Mouse (Mus musculus) hindbrain, embryonic 16.5 days (tissue): ENCODE measurements at regions not wholly inside any gene's neighbourhood (a gene's known extent, or its start where the extent isn't known, plus 50 kb on each side); places are given as distances from the start of the nearest gene placed in this dataset.
A peak's percentile ranks its signal among the peaks of the same experiment; 100 is the strongest.
"Not testable (repeated sequence)": the region's sequence is repeated elsewhere in the genome, so short reads cannot be mapped to it uniquely, and the experiment has no call there.

Source experiments
- ATAC-seq: fragments of 200-750 bp; cut with Nextera tagmentation; 2 replicates; pipeline ENCODE4 v1.8.0; 2017; ENCODE audit warnings: moderate TSS enrichment, moderate library complexity
- H3K27ac ChIP-seq: fragments of 300-500 bp; sonication (generic); 2 replicates; pipeline ENCODE4 v1.5.1; 2014; ENCODE audit warnings: low read depth, mild to moderate bottlenecking, control low read depth, low read length, moderate library complexity
- H3K27me3 ChIP-seq: fragments of 300-500 bp; sonication (generic); replicated peaks from 2 replicates; pipeline ENCODE4 v1.6.1; 2014; ENCODE audit warnings: low read length; ENCODE audit not compliant: control insufficient read depth, insufficient read depth
- H3K36me3 ChIP-seq: fragments of 300-500 bp; sonication (generic); 2 replicates; pipeline ENCODE4 v1.6.1; 2014; ENCODE audit warnings: mild to moderate bottlenecking, low read length, moderate library complexity, mixed read lengths; ENCODE audit not compliant: control insufficient read depth, insufficient read depth
- H3K4me1 ChIP-seq: fragments of 300-500 bp; sonication (generic); 2 replicates; pipeline ENCODE4 v1.6.1; 2014; ENCODE audit warnings: low read depth, low read length; ENCODE audit not compliant: control insufficient read depth, insufficient read depth
- H3K4me2 ChIP-seq: fragments of 300-500 bp; sonication (generic); 2 replicates; pipeline ENCODE4 v1.6.1; 2014; ENCODE audit warnings: mild to moderate bottlenecking, low read length, control low read depth, moderate library complexity
- H3K4me3 ChIP-seq: fragments of 300-500 bp; sonication (generic); 2 replicates; pipeline ENCODE4 v1.5.1; 2014; ENCODE audit warnings: mild to moderate bottlenecking, low read length, control low read depth, moderate library complexity
- H3K9ac ChIP-seq: fragments of 300-500 bp; sonication (generic); 2 replicates; pipeline ENCODE4 v1.6.1; 2014; ENCODE audit warnings: low read depth, mild to moderate bottlenecking, control low read depth, low read length, moderate library complexity
- H3K9me3 ChIP-seq: fragments of 300-500 bp; sonication (generic); 2 replicates; pipeline ENCODE4 v1.6.1; 2014; ENCODE audit warnings: mild to moderate bottlenecking, low read length, moderate library complexity; ENCODE audit not compliant: control insufficient read depth
- WGBS: fragments of 180-500 bp; shearing (Covaris S2); extraction: QIAGEN DNeasy Blood & Tissue Kit; methylation state at CpG from one replicate; pipeline ENCODE4 v1.1.7; 2014; 5-methylcytosine and 5-hydroxymethylcytosine counted together

DNA sequence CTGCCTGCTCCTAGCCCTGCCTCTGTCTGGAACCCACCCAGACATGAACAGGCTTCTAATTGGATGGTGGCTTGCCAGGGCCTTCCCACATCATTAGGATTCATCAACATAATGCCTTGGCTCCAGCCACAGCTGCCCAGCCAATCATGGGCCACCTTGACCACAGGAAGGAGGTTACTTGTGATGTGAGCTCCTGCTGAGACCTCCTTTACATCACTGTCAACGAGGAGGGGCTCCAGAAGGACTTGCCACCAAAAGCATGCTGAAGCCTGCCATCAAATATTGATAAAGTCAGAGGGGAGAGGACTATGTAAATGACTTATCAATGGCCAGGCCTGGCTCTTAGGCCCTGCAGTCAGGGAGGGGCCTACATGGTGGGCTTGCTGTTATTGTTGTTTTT lies 175.6 kb downstream of the Map1s start:
- not testable (repeated sequence) for H3K9me3 ChIP-seq, H3K4me3 ChIP-seq
- WGBS: 0% methylated on average over 1 of the region's 1 CpGs

DNA sequence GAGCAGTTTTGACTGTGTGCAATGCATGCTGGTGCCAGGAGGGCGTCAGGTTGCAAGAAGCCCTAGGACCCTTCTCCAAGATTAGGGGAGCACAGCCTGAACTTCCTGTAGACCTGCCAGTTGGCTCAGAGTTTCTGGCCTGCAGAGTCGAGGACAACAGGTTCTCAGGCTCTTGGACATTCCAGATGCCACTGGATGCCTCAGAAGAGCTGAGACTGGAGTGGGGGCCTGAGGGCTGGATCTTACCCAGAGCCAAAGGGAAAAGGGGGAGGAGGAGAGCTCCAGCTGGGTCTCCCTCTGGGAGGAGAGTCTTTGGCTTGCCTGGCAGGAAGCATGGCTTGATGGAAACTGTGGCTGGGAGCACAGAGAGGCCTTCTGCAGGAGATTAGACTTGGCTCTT lies 145.4 kb upstream of the Myo9b start:
- 36% methylated on average over 1 of the region's 2 CpGs for WGBS
- not testable (repeated sequence) for H3K9me3 ChIP-seq, H3K4me3 ChIP-seq, H3K36me3 ChIP-seq, ATAC-seq, H3K27ac ChIP-seq, H3K9ac ChIP-seq, H3K27me3 ChIP-seq, H3K4me2 ChIP-seq, H3K4me1 ChIP-seq

More for the DNA sequence above, 175.6 kb downstream of the Map1s start:
- H3K4me2 ChIP-seq, H3K36me3 ChIP-seq, H3K9ac ChIP-seq, H3K4me1 ChIP-seq, H3K27me3 ChIP-seq, ATAC-seq, H3K27ac ChIP-seq: not testable (repeated sequence)

DNA sequence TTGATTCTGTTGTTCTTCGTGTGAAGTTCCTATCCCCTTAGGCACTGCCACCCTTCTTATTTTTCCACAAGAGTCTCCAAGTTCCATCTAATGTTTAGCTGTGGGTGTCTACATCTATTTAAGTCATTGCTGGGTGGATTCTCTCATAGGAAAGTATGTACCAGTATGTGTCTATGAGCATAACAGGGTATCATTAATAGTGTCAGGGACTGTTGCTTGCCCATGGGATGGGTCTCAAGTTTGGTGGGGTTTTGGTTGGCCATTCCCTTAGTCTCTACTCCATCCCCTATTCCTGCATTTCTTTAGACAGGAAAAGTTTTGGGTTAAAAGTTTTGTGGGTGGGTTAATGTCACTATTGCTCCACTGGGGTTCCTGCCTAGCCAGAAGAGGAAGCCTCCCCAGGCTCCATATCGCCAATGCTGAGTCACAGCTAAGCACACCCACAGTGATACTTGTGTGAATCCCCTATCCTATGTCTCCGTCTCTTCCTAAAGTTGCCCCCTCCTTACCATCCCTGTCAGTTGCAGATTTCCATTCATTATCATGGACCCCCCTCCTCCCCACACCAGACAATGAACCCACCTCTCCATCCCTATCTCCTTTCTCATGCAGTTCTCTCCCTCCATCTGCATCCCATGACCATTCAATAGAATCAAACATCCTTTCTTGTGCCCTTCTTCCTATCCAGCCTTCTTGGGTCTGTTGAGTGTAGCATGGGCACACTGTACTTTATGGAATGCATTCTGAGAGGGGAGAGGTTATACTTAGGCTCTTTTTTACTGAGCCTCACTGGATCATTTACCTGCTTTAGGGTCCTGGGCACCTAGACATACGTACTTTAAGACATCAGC lies 141.9 kb upstream of the Myo9b start:
- Histone ChIP-seq H3K27me3 (no peaks in the 10 kb centered on the region), H3K9ac (no peak overlapping the region), H3K36me3 (no peaks in the 10 kb centered on the region), H3K4me3 (no peak overlapping the region), H3K4me2 (no peak overlapping the region), H3K9me3 (no peaks in the 10 kb centered on the region), H3K4me1 (no peaks in the 10 kb centered on the region), H3K27ac (no peak overlapping the region)
- 63% methylated on average over 4 of the region's 4 CpGs for WGBS
- ATAC-seq: 0 out of 2 replicates have a peak, but pooled peaks have one; percentile 42

DNA sequence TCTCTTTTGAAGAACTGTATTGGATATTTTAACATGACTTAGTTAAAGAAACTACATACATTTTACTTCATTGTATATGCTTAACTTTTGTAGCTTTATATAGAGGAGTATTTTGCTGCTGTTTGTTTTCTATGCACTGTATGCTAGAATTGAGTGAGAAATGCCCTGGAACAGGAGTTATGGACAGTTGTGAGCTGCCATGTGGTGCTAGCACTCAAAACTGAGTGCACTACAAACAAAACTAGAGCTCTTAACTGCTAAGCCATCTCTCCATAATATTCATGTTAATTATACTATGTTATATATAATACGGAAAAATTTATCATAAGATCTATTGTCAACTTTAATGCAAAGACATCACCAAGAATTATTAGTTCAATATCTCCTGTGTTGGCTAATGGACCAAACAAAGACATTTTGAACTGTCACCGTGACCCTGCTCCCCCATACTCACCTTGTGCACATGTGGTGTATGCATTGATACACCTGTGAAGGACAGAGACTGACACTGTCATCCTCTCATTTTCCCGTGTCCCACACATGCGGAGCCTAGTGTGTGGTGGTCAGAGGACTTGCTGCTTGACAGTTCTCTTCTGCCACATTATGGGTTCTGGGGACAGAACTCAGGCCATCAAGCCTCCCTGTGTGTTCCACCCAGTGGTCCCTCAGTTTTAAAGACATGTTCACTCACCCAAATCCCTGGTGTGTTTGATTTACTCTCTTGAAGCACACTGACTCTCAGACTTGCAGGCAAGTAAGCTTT lies 141.0 kb upstream of the Myo9b start:
- Histone ChIP-seq H3K27ac (no peak overlapping the region), H3K9ac (no peak overlapping the region), H3K36me3 (no peaks in the 10 kb centered on the region), H3K27me3 (no peaks in the 10 kb centered on the region), H3K4me2 (no peak overlapping the region), H3K4me1 (no peaks in the 10 kb centered on the region), H3K9me3 (no peaks in the 10 kb centered on the region), H3K4me3 (no peak overlapping the region)
- 93% methylated on average over 4 of the region's 4 CpGs for WGBS
- no peak; the same call in 1 of the 2 replicates for ATAC-seq

DNA sequence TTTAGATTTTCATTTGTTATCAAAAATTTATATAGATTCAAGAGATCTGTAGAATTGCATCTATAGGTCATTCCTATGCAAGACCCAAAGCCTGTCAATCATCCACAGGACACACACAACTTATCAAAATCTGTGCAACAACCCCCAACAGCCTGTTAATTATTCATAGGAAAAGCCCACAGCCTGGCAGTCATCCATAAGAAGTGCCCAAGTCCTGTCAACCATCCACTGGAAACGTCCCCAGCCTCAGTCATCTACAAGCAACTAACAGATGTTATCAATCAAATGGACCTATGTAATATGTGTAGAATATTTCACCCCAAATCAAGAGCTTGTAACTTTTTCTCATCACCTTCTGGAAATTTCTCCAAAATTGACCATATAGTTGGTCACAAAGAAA lies 139.6 kb upstream of the Myo9b start:
- not testable (repeated sequence) for H3K4me1 ChIP-seq, H3K36me3 ChIP-seq, H3K27me3 ChIP-seq, H3K27ac ChIP-seq, H3K4me3 ChIP-seq, ATAC-seq, H3K9me3 ChIP-seq, H3K4me2 ChIP-seq, H3K9ac ChIP-seq
- WGBS: 55% methylated on average over 1 of the region's 1 CpGs

DNA sequence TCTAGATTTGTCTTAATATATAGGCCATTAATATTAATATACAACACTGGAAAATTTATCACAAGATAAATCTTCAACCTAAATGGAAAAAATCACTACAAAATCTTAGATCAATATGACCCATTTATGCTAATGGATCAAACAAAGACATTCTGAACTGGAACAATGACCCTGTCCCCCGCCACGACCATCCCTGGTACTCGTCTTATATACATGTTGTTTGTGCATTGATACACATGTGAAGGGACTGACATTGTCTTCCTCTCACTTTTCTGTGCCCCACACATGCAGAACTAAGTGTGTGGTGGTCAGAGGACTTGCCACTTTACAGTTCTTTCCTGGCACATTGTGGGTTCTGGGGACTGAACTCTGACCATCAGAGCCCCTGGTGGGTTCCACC lies 135.4 kb upstream of the Myo9b start:
- H3K9ac ChIP-seq, ATAC-seq, H3K27me3 ChIP-seq, H3K4me3 ChIP-seq, H3K4me1 ChIP-seq, H3K4me2 ChIP-seq, H3K36me3 ChIP-seq, H3K9me3 ChIP-seq, H3K27ac ChIP-seq: not testable (repeated sequence)
- WGBS: 100% methylated on average over 1 of the region's 3 CpGs

DNA sequence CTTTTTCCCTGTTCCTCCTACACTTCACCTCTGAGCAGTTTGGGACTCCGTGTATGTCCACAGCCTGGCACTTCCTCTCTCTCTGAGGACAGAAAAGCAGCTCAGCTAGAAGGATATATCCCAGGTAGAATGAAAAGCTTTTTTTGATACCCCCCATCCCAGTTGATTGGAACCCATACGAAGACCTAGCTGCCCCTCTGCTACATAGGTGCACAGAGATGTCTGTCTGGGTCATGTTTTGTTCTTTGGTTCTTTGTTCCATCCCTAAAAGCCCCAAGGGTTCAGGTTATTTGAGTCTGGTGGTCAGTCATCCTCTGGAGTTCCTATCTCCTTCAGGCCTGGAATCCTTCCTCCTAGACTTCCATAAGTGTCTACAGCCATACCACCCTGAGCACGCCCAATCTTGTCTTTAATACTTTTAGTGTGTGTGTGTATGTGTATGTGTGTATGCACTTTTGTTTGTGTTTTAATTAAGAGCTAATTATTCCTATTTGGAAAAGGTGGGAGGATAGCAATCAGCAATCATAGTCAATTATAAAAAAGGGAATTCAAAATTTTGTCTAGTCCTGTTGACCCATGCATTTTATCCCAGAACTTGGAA lies 130.0 kb upstream of the Myo9b start:
- not testable (repeated sequence) for H3K9me3 ChIP-seq, H3K4me1 ChIP-seq, H3K9ac ChIP-seq, H3K4me2 ChIP-seq, H3K36me3 ChIP-seq, H3K4me3 ChIP-seq, H3K27me3 ChIP-seq, ATAC-seq, H3K27ac ChIP-seq
- 71% methylated on average over 3 of the region's 3 CpGs for WGBS

DNA sequence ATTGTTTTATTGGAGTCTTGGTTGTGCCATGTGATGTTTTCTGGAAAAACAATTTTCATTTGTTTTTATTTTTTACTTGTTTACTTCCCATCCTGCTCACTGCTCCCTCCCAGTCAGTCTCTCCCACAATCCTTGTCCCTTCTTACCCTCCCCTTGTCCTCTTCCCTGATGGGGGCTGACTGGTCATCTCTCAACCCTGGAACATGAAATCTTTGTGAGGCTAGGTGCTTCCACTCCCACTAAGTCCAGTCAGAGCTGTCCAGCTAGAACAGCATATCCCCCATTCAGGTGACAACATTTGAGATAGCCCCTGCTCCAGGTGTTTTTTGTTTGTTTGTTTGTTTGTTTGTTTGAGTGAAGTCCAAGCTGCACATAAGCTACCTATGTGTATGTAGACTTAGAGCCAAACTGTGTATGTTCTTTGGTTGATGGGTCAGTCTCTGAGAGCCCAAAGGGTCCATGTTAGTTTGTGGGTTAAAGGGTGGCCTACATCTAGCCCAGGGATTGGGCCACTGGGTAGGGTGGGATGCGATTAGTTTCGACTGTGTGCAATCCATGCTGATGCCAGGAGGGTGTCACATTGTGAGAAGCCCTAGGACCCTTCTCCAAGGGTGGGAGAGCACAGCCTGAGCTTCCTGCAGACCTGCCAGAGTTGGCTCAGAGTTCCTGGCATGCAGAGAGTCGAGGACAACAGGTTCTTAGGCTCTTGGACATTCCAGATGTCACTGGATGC lies 100.9 kb upstream of the Myo9b start:
- 65% methylated on average over 3 of the region's 3 CpGs for WGBS
- ATAC-seq, H3K4me3 ChIP-seq: not testable (repeated sequence)

DNA sequence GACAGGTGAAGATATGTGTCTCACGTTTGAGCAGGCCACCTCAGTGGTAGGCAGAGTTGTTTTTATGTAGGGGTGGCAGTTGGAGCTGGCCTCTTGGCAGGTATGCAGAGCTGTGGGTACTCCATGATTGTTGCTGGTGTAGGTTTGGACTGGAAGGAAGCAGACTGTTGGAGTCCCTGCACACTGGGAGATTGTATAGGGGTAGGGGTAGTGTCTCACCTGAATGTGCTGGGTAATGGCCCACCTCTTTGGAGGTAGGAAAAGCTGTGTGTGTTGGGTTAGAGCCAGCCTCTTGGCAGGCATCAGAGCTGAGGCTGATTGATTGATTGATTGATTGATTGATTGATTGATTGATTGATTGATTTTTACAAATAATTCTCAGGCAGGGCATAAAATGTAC lies 79.6 kb upstream of the Myo9b start:
- not testable (repeated sequence) for H3K4me3 ChIP-seq, H3K27ac ChIP-seq, H3K9me3 ChIP-seq, H3K4me1 ChIP-seq, H3K4me2 ChIP-seq, H3K36me3 ChIP-seq, ATAC-seq, H3K9ac ChIP-seq, H3K27me3 ChIP-seq
- 75% methylated on average over 1 of the region's 1 CpGs for WGBS

More for the DNA sequence above, 100.9 kb upstream of the Myo9b start:
- H3K9ac ChIP-seq, H3K9me3 ChIP-seq, H3K4me1 ChIP-seq, H3K36me3 ChIP-seq, H3K27me3 ChIP-seq, H3K27ac ChIP-seq, H3K4me2 ChIP-seq: not testable (repeated sequence)
